Mouse (Mus musculus): ENCODE measurements around the gene Ugt1a1. TPM values are rescaled to one million over a fixed set of nuclear protein-coding genes. Genes with fewer than 3 reads are reported as not detected.

Ugt1a1 gene
- polyA plus RNA-seq, 1 experiment from 2014 or later = not detected

DNA sequence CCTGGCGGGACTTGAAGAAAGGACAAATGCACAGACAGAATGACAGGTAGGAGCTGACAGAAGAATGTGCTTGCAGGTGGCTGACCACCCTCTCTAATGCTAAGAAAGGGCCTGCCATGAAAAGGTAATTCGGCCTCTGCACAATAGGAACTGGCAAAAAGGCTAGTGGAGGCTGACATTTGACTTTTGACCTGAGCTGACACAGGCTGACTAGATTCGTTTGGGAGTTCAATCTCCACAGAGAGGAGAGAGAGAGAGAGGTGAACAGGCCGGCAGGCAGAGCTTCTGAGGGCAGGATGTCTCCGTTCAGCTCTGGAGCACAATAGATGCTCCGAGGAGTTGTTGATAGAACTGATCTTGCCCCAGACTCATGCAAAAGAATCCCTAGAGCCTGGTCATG lies 34.6 kb downstream of the Ugt1a1 start:
- no peak overlapping the region for H3K4me3 ChIP-seq (ENCODE audit: low read depth, low read length)
- peaks cover 93% of the 10 kb centered on the region for H3K9me3 ChIP-seq (replicated peaks; ENCODE audit: control insufficient read depth, low read length)
- H3K4me1 ChIP-seq (ENCODE audit: control insufficient read depth, insufficient read depth, low read length) = no peaks in the 10 kb centered on the region
- no peak overlapping the region for H3K27ac ChIP-seq (ENCODE audit: low read depth, low read length)
- no peak for ATAC-seq (replicated peaks; ENCODE audit: insufficient number of reproducible peaks, low FRiP score, low TSS enrichment)
- H3K36me3 ChIP-seq (ENCODE audit: control insufficient read depth, insufficient read depth, low read length) = no peaks in the 10 kb centered on the region
- WGBS (ENCODE audit: insufficient replicate concordance) = 42% methylated on average over 6 of the region's 6 CpGs
- H3K27me3 ChIP-seq (ENCODE audit: control insufficient read depth, insufficient read depth, low read length) = no peaks in the 10 kb centered on the region
- H3K4me2 ChIP-seq = no peak overlapping the region
- H3K9ac ChIP-seq (ENCODE audit: low read depth, low read length) = no peak overlapping the region

DNA sequence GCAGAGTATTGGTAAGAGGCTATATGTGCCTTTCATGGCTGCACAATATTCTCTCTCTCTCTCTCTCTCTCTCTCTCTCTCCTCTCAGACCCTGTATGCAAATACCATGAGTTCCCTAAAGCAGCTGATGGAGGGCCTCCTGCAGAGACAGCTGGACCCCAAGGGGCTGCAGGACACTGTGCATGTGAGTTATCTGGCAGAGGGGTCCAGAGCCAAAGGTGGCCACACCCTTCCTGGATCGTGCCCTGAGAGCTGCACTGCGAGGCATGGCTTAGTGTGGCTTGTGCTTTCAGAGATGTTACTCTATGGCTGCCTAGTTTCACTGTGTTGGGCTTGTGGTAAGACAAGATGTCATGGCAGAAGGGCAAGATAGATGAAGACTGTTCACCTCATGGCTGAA lies 35.9 kb downstream of the Ugt1a1 start:
- H3K4me3 ChIP-seq (ENCODE audit: low read depth, low read length) = no peak overlapping the region
- 50% methylated on average over 2 of the region's 2 CpGs for WGBS (ENCODE audit: insufficient replicate concordance)
- no peak overlapping the region for H3K27ac ChIP-seq (ENCODE audit: low read depth, low read length)
- no peaks in the 10 kb centered on the region for H3K27me3 ChIP-seq (ENCODE audit: control insufficient read depth, insufficient read depth, low read length)
- no peaks in the 10 kb centered on the region for H3K4me1 ChIP-seq (ENCODE audit: control insufficient read depth, insufficient read depth, low read length)
- H3K9ac ChIP-seq (ENCODE audit: low read depth, low read length) = no peak overlapping the region
- H3K9me3 ChIP-seq (replicated peaks; ENCODE audit: control insufficient read depth, low read length) = peaks cover 96% of the 10 kb centered on the region
- no peaks in the 10 kb centered on the region for H3K36me3 ChIP-seq (ENCODE audit: control insufficient read depth, insufficient read depth, low read length)
- ATAC-seq (replicated peaks; ENCODE audit: insufficient number of reproducible peaks, low FRiP score, low TSS enrichment) = no peak
- no peak overlapping the region for H3K4me2 ChIP-seq

DNA sequence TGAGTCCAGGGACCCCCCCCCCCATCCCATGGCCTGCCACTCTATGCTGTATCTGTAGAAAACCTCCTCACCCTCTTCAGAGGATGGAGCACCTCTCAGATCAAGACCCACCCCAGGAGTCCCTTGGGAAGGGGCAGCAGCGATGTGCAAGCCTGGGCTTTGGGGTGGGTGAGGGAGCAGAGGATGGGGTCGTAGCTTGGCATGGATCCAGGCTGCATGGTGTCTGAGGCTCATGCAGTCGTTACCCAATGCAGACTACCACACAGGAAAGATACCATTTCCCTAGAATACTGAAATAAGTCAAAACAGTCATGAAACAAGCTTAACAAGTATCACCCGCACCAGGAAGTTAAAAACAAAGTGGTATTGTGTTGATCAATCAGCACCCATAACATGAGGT lies 36.9 kb downstream of the Ugt1a1 start:
- H3K9me3 ChIP-seq (replicated peaks; ENCODE audit: control insufficient read depth, low read length) = peaks cover 97% of the 10 kb centered on the region
- ATAC-seq (replicated peaks; ENCODE audit: insufficient number of reproducible peaks, low FRiP score, low TSS enrichment) = no peak
- no peaks in the 10 kb centered on the region for H3K27me3 ChIP-seq (ENCODE audit: control insufficient read depth, insufficient read depth, low read length)
- H3K4me1 ChIP-seq (ENCODE audit: control insufficient read depth, insufficient read depth, low read length) = no peaks in the 10 kb centered on the region
- H3K4me2 ChIP-seq = no peak overlapping the region
- WGBS (ENCODE audit: insufficient replicate concordance) = 64% methylated on average over 4 of the region's 4 CpGs
- no peaks in the 10 kb centered on the region for H3K36me3 ChIP-seq (ENCODE audit: control insufficient read depth, insufficient read depth, low read length)
- H3K4me3 ChIP-seq (ENCODE audit: low read depth, low read length) = no peak overlapping the region
- H3K27ac ChIP-seq (ENCODE audit: low read depth, low read length) = no peak overlapping the region
- no peak overlapping the region for H3K9ac ChIP-seq (ENCODE audit: low read depth, low read length)

DNA sequence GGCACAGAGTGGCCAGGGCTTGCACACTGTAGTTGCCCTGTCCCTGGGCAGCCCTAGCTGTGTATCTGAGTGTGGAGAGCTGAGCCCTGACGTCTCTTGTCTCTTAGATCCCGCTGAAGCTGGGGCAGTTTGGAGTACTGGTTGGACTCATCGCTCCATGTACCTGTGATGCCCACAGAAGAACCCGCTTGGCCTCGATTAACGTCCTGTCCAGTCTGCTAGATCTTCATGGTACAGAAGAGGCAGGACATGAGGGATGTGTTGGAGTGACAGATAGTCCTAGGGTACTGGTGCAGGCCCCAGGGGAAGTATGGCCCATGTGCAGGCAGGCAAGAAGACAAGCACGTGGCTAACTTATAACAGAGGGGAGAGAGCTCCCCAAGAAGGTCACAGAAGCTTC lies 37.8 kb downstream of the Ugt1a1 start:
- Histone ChIP-seq H3K27ac (ENCODE audit: low read depth, low read length) (no peak overlapping the region), H3K36me3 (ENCODE audit: control insufficient read depth, insufficient read depth, low read length) (no peaks in the 10 kb centered on the region), H3K27me3 (ENCODE audit: control insufficient read depth, insufficient read depth, low read length) (no peaks in the 10 kb centered on the region), H3K9me3 (replicated peaks; ENCODE audit: control insufficient read depth, low read length) (peaks cover 97% of the 10 kb centered on the region), H3K4me2 (no peak overlapping the region), H3K4me1 (ENCODE audit: control insufficient read depth, insufficient read depth, low read length) (no peaks in the 10 kb centered on the region), H3K4me3 (ENCODE audit: low read depth, low read length) (no peak overlapping the region), H3K9ac (ENCODE audit: low read depth, low read length) (no peak overlapping the region)
- ATAC-seq (replicated peaks; ENCODE audit: insufficient number of reproducible peaks, low FRiP score, low TSS enrichment) = no peak
- 75% methylated on average over 7 of the region's 7 CpGs for WGBS (ENCODE audit: insufficient replicate concordance)

DNA sequence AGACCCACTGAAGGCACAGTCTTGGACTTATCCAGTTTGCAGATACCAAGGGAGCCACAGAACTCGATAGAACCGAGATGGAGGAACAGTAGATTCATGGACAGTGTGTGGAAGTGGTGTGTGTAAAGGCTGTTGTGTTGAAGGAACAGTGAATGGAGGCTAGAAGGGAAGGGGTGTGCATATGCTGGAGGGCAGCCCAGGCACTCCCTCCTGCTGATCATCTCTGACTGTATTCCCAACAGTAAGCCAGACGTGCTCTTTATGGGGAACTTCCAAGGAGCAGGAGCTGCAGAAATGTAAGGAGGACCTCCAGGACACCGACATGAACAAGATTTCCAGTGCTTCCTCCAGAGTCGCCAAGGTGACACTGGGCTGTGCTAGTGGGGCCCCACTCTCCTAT lies 38.3 kb downstream of the Ugt1a1 start:
- no peak overlapping the region for H3K9ac ChIP-seq (ENCODE audit: low read depth, low read length)
- WGBS (ENCODE audit: insufficient replicate concordance) = 75% methylated on average over 5 of the region's 5 CpGs
- H3K4me1 ChIP-seq (ENCODE audit: control insufficient read depth, insufficient read depth, low read length) = no peaks in the 10 kb centered on the region
- H3K4me2 ChIP-seq = no peak overlapping the region
- no peak for ATAC-seq (replicated peaks; ENCODE audit: insufficient number of reproducible peaks, low FRiP score, low TSS enrichment)
- peaks cover 97% of the 10 kb centered on the region for H3K9me3 ChIP-seq (replicated peaks; ENCODE audit: control insufficient read depth, low read length)
- H3K36me3 ChIP-seq (ENCODE audit: control insufficient read depth, insufficient read depth, low read length) = no peaks in the 10 kb centered on the region
- H3K27ac ChIP-seq (ENCODE audit: low read depth, low read length) = no peak overlapping the region
- H3K4me3 ChIP-seq (ENCODE audit: low read depth, low read length) = no peak overlapping the region
- no peaks in the 10 kb centered on the region for H3K27me3 ChIP-seq (ENCODE audit: control insufficient read depth, insufficient read depth, low read length)

DNA sequence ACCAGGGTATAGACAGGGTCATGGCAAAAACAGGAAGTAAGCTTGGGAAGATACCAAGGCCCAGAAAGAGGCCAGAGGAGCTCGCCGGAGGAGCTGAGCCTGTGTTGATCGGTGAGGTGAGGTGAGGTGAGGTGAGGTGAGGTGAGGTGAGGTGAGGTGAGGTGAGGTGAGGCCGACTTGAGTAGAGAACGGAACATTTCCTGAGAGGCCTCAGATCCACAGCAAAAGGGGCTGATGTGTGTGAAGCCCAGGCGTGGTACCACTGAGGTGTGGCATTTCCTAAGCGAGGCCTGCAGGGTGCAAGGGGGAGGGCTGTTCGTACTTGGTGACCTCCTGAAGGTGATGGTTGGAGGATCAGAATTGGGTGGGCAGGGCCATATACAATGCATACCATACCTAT lies 41.3 kb downstream of the Ugt1a1 start:
- H3K27ac ChIP-seq (ENCODE audit: low read depth, low read length) = no peak overlapping the region
- H3K9ac ChIP-seq (ENCODE audit: low read depth, low read length) = no peak overlapping the region
- no peak for ATAC-seq (replicated peaks; ENCODE audit: insufficient number of reproducible peaks, low FRiP score, low TSS enrichment)
- no peaks in the 10 kb centered on the region for H3K4me1 ChIP-seq (ENCODE audit: control insufficient read depth, insufficient read depth, low read length)
- H3K4me3 ChIP-seq (ENCODE audit: low read depth, low read length) = no peak overlapping the region
- no peaks in the 10 kb centered on the region for H3K36me3 ChIP-seq (ENCODE audit: control insufficient read depth, insufficient read depth, low read length)
- H3K4me2 ChIP-seq = no peak overlapping the region
- H3K27me3 ChIP-seq (ENCODE audit: control insufficient read depth, insufficient read depth, low read length) = no peaks in the 10 kb centered on the region
- 68% methylated on average over 8 of the region's 8 CpGs for WGBS (ENCODE audit: insufficient replicate concordance)
- peaks cover 97% of the 10 kb centered on the region for H3K9me3 ChIP-seq (replicated peaks; ENCODE audit: control insufficient read depth, low read length)

DNA sequence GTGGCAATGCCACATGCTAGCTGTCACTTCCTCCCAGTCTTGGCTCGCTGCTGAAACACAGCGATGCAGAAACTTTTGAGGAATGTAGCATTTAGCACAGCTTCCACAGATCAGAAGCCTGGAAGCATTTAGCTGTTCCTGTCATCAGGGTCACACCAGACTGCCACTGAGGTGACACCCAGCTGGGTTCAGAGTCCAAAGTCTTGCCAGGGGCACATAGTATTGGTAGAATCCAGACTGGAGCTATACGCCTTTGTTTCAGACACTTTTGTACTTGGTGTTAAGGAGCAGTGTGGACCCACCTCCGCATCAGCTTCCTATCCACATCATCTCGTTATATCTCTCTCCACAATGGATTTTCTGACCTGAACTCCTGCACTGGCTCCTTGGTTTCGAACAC lies 41.8 kb downstream of the Ugt1a1 start:
- H3K9ac ChIP-seq (ENCODE audit: low read depth, low read length) = no peak overlapping the region
- H3K27ac ChIP-seq (ENCODE audit: low read depth, low read length) = no peak overlapping the region
- WGBS (ENCODE audit: insufficient replicate concordance) = 68% methylated on average over 6 of the region's 6 CpGs
- no peaks in the 10 kb centered on the region for H3K27me3 ChIP-seq (ENCODE audit: control insufficient read depth, insufficient read depth, low read length)
- H3K4me3 ChIP-seq (ENCODE audit: low read depth, low read length) = no peak overlapping the region
- H3K36me3 ChIP-seq (ENCODE audit: control insufficient read depth, insufficient read depth, low read length) = no peaks in the 10 kb centered on the region
- H3K4me1 ChIP-seq (ENCODE audit: control insufficient read depth, insufficient read depth, low read length) = no peaks in the 10 kb centered on the region
- H3K4me2 ChIP-seq = no peak overlapping the region
- peaks cover 92% of the 10 kb centered on the region for H3K9me3 ChIP-seq (replicated peaks; ENCODE audit: control insufficient read depth, low read length)
- ATAC-seq (replicated peaks; ENCODE audit: insufficient number of reproducible peaks, low FRiP score, low TSS enrichment) = no peak

DNA sequence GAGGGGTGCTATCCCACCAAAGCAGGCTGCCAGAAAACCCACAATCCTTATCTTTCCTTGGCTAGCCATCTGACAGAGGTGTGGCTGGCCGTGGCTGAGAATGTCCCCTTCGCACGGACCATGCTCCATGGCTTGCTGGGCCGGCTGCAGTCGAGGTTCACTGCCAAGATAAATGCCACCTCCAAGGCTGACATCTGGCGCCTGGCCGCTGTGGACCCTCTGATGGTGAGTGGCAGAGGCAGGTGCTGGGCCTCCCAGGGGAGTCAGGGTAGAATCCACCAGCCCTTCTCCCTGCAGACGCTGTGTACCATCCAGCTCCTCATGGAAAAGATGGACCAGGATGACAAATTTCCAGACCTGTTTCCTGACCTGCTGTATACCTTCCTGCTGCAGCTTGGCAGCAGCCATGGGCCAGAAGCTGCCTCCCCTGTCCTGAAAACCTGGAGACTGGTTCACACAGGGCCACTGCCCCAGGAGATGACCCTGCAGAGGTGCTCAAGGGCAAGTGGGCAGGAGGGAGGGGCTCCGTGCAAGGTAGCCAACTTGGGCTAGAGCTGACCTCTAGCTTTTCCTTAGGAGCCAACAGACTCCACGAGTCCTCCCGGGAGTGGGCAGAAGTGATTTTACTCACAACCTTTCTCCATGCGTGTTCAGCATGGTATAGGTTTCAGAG lies 43.2 kb downstream of the Ugt1a1 start:
- Histone ChIP-seq H3K27ac (ENCODE audit: low read depth, low read length) (no peak overlapping the region), H3K36me3 (ENCODE audit: control insufficient read depth, insufficient read depth, low read length) (no peaks in the 10 kb centered on the region), H3K4me3 (ENCODE audit: low read depth, low read length) (no peak overlapping the region), H3K4me1 (ENCODE audit: control insufficient read depth, insufficient read depth, low read length) (0 out of 2 replicates have a peak, but pooled peaks cover 5% of the 10 kb centered on the region), H3K9ac (ENCODE audit: low read depth, low read length) (no peak overlapping the region), H3K9me3 (replicated peaks; ENCODE audit: control insufficient read depth, low read length) (peaks cover 78% of the 10 kb centered on the region), H3K27me3 (ENCODE audit: control insufficient read depth, insufficient read depth, low read length) (no peaks in the 10 kb centered on the region), H3K4me2 (no peak overlapping the region)
- ATAC-seq (replicated peaks; ENCODE audit: insufficient number of reproducible peaks, low FRiP score, low TSS enrichment) = peak; percentile 7; the same call in 1 of the 2 replicates
- WGBS (ENCODE audit: insufficient replicate concordance) = 79% methylated on average over 12 of the region's 12 CpGs

DNA sequence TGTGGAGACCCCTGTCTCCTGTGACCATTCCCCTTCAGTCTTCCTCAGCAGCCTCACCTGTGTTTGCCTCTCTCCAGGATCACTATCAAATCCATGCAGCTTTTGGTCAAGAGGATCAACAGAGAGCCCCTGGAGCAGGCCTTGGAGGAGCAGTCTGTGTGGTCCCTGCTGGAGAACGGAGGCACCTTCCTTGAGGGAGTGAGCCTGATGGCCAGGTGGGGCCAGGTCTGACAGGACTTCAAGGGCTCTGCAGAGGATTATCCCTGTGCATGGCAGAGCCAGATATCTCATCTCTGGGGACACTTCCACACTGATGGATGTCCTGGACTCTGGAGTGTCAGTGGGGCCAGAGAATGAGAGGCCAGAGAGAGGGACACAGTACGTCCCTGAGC lies 43.7 kb downstream of the Ugt1a1 start:
- WGBS (ENCODE audit: insufficient replicate concordance) = 48% methylated on average over 2 of the region's 2 CpGs
- H3K27me3 ChIP-seq (ENCODE audit: control insufficient read depth, insufficient read depth, low read length) = no peaks in the 10 kb centered on the region

More for the DNA sequence above, 43.7 kb downstream of the Ugt1a1 start:
- Histone ChIP-seq H3K9ac (ENCODE audit: low read depth, low read length) (no peak overlapping the region), H3K9me3 (replicated peaks; ENCODE audit: control insufficient read depth, low read length) (peaks cover 73% of the 10 kb centered on the region), H3K36me3 (ENCODE audit: control insufficient read depth, insufficient read depth, low read length) (peaks cover 3% of the 10 kb centered on the region; the same call in 1 of the 2 replicates), H3K4me3 (ENCODE audit: low read depth, low read length) (no peak overlapping the region), H3K27ac (ENCODE audit: low read depth, low read length) (no peak overlapping the region), H3K4me1 (ENCODE audit: control insufficient read depth, insufficient read depth, low read length) (peaks cover 5% of the 10 kb centered on the region; the same call in 1 of the 2 replicates), H3K4me2 (no peak overlapping the region)
- no peak for ATAC-seq (replicated peaks; ENCODE audit: insufficient number of reproducible peaks, low FRiP score, low TSS enrichment)
